Comparison of ENCODE assay signal across 11 mouse cellular contexts in the genomic region with DNA sequence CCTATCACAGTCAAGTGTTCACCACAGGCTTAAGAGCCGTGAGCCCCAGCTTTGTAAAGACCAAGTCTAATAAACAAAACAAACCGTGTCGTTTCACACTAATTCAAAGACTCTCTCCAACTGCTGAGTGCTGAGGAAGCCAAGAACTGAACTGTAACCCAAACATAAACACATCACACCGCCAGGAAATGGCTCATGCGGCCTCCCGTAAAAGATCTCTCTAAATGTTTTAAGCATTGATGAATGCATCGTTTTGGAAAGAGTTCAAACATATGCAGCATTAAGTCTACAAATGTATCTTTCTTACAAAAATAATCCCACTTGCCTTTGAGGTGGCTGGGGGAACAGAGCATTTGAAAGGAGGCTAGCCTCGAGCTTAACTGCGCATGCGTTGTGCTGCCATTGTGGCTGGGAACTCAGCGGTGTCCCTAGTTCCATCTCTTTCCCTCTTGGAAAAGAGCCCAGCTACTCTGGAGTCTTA.
DNase-seq lines count a peak whose midpoint lies in the region; ATAC-seq and TF ChIP-seq lines count a peak whose summit lies in the region.
"Had no signal": no experiment of that assay in that cellular context is flagged by ENCODE, and none has a peak within 500 bp of the region (broad histone marks: within the 10 kb centered on the region; RNA-seq: fewer than 3 reads in every experiment).

No protein-coding gene starts in this region.

- no peak for ATAC-seq in midbrain, embryonic 14.5 days (ENCODE audit: low FRiP score, low TSS enrichment)
- ATAC-seq in erythroblast, adult 5-6 weeks (replicated peaks; ENCODE audit: low FRiP score, poor library complexity, severe bottlenecking), result no peak
- ATAC-seq: liver, postnatal 0 days had no signal

- TF ChIP-seq POLR2A in kidney, adult 2 months (IDR thresholded peaks at IDR 0.05; ENCODE audit: low read depth, low read length), result no peak

- no peaks in the 10 kb centered on the region for H3K36me3 ChIP-seq in kidney, adult 2 months (ENCODE audit: control insufficient read depth, insufficient read depth, low read length)
- no peaks in the 10 kb centered on the region for H3K36me3 ChIP-seq in midbrain, embryonic 14.5 days (ENCODE audit: control insufficient read depth, insufficient read depth, low read length)
- no peaks in the 10 kb centered on the region for H3K36me3 ChIP-seq in midbrain, embryonic 10.5 days

- no peak overlapping the region for H3K9ac ChIP-seq in midbrain, embryonic 14.5 days (replicated peaks; ENCODE audit: low read length)
- H3K9ac ChIP-seq: liver, postnatal 0 days had no signal

- no peak for TF ChIP-seq CTCF in kidney, adult 2 months (conservative IDR thresholded peaks at IDR 0.05; ENCODE audit: insufficient read depth, insufficient read length, low read depth, low read length)

- 44% methylated on average over 11 of the region's 11 CpGs for WGBS in kidney, adult 2 months
- 67% methylated on average over 11 of the region's 11 CpGs for WGBS in midbrain, embryonic 14.5 days
- WGBS in midbrain, embryonic 10.5 days, result 81% methylated on average over 11 of the region's 11 CpGs

- H3K27ac ChIP-seq in kidney, adult 2 months (ENCODE audit: insufficient read depth, low read depth, low read length), result no peak overlapping the region
- no peak overlapping the region; the same call in 1 of the 2 replicates for H3K27ac ChIP-seq in midbrain, embryonic 14.5 days (replicated peaks; ENCODE audit: low read depth, low read length)
- no peak overlapping the region for H3K27ac ChIP-seq in midbrain, embryonic 10.5 days (replicated peaks)

- H3K4me1 ChIP-seq in kidney, adult 2 months (ENCODE audit: control insufficient read depth, insufficient read depth, low read length), result no peaks in the 10 kb centered on the region
- peaks cover 6% of the 10 kb centered on the region; the same call in 1 of the 2 replicates for H3K4me1 ChIP-seq in midbrain, embryonic 14.5 days (ENCODE audit: control insufficient read depth, insufficient read depth, low read length)
- peaks cover 6% of the 10 kb centered on the region; the same call in 1 of the 2 replicates for H3K4me1 ChIP-seq in midbrain, embryonic 10.5 days

- H3K27me3 ChIP-seq in kidney, adult 2 months (replicated peaks; ENCODE audit: control insufficient read depth, insufficient read depth, low read length), result no peaks in the 10 kb centered on the region
- no peaks in the 10 kb centered on the region for H3K27me3 ChIP-seq in midbrain, embryonic 14.5 days (ENCODE audit: control insufficient read depth, insufficient read depth, low read length)
- H3K27me3 ChIP-seq in midbrain, embryonic 10.5 days (ENCODE audit: low read depth, poor library complexity, severe bottlenecking), result no peaks in the 10 kb centered on the region

- DNase-seq in kidney, adult 2 months, result peak; percentile 3
- DNase-seq in kidney, adult 9 months, result no peak
- peak; percentile 50 for DNase-seq in midbrain, embryonic 14.5 days
- DNase-seq in midbrain, embryonic 10.5 days (ENCODE audit: low spot score), result no peak
- DNase-seq in kidney, postnatal 14 days, result peak; percentile 9
- DNase-seq in cerebellum, adult 11 months, result no peak
- DNase-seq: gastrocnemius, postnatal 14 days; liver, postnatal 0 days; right cerebral cortex, postnatal 14 days; thymus, postnatal 14 days had no signal

- no peak overlapping the region for H3K4me2 ChIP-seq in midbrain, embryonic 14.5 days (ENCODE audit: low read length)

- H3K9me3 ChIP-seq in midbrain, embryonic 14.5 days (ENCODE audit: control insufficient read depth, low read length), result no peaks in the 10 kb centered on the region
- H3K9me3 ChIP-seq in midbrain, embryonic 10.5 days (replicated peaks), result no peaks in the 10 kb centered on the region

- no peak overlapping the region for H3K4me3 ChIP-seq in kidney, adult 2 months (ENCODE audit: insufficient read depth, low read depth, low read length)
- no peak overlapping the region for H3K4me3 ChIP-seq in midbrain, embryonic 14.5 days (replicated peaks; ENCODE audit: low read depth, low read length)
- H3K4me3 ChIP-seq in midbrain, embryonic 10.5 days, result no peak overlapping the region

Comparison
In these comparisons a context has a peak if more than half of its experiments do, and no peak if none do; other contexts are left out.
1. DNase-seq: peak in kidney, adult 2 months (single experiment), midbrain, embryonic 14.5 days (single experiment) and kidney, postnatal 14 days (single experiment); none in kidney, adult 9 months (single experiment), midbrain, embryonic 10.5 days (single experiment) and cerebellum, adult 11 months (single experiment).